Mouse (Mus musculus): ENCODE results near the gene Olfr18.
A peak's percentile ranks its signal among the peaks of the same experiment; 100 is the strongest.
"Not testable (repeated sequence)": the region's sequence is repeated elsewhere in the genome, so short reads cannot be mapped to it uniquely, and the experiment has no call there.

Olfr18 gene

DNA sequence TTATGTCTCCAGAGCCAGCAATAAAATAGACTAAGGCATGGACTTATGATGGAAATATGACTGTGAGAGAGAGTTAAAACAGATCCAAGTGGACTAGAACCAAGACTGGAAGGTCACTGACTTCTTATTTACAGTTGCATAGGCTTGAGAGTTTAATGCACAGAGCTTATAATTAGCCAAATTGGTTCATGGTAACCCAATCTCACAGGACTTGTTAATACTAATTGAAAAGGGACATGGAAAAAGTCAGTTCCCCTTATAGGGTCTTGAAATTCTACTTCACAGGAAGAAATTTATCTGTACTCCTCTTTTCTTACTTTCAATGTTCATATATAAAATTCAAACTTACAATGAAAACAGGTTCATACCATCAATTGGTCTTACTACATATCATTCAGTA, at the start of gene Olfr18:
TSS of gene Olfr18 (minus strand) at position 101 of the 400 bp plus-strand sequence.
- ATAC-seq (ENCODE audit: insufficient number of reproducible peaks, low FRiP score, low TSS enrichment) = no peak

DNA sequence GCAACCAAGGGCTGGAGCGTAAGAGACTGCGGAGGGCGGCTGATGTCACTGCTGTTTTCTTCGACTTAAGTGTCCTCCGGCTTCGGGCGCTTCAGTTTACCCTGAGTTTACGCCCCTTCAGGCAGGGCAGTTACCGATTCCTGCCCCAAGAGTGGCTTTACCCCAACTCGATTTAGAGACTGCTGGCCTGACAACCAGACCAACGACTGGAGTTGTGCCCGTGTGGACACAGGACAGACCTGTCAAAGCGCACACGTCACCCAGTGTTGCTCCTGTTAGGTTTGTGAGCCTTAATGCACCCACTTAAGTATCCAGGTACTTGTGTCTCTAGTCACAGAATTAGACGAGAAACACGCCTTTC, 49.4 kb upstream of the Olfr18 start:
- peak; percentile 56 for ATAC-seq (ENCODE audit: insufficient number of reproducible peaks, low FRiP score, low TSS enrichment)

DNA sequence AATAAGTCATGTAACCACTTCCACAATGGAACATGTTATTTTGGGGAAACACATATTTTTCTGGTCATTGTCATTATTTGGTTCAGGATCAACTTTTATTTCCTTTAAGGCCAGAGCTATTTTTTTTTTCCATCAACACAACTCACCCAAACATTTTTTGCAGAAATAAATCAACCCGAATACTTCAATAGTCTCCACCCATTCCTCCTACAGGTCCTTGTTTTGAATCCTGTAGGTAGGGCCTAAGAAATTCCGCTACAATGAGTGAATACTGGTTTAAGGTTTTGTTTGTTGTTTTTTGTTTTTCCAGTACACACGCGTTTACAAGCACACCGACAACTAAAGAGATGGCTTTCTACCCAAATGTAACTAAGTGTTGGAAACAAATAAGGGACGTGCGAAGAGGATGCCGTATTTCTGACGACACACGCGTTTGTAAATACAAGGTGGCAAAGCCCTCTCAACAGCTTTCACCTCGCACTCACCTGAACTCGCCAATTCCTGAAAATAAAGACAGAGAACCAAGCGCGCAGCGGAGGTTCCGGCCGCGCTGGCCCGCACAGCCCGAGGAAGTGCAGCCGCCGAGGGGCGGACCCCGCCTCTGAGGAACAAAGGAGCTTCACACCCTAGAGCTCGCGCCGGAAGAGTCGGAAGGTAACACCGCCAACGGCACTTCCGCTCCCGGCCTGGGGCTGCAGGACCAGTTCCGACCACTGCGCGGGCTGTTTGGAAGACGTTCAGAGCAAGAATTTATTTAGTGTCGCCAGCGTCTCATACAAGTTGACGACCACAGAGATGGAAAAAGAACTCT, 48.8 kb upstream of the Olfr18 start, which contains the start of gene Zfp560:
TSS of gene Zfp560 (minus strand) at position 646 of the 811 bp plus-strand sequence.
- peak; percentile 94 for ATAC-seq (ENCODE audit: insufficient number of reproducible peaks, low FRiP score, low TSS enrichment)

DNA sequence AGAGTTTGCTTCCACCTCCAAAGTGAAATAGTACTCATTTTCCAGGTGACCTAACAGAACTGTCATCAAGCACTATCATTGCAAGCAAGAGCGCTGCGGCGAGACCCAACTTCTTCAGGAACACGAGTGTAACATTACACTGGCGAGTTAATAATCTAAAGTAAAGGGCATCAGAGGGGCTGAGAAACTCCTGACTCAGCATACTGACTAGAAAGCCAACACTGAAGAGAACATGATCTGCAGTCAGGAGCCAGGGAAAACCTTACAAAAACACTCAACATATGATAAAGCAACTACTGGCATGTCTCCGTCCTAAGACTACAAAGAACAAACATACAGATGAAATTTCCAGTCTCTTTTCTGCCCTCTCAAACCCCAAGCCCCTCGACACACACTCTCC, 47.8 kb upstream of the Olfr18 start:
- ATAC-seq (ENCODE audit: insufficient number of reproducible peaks, low FRiP score, low TSS enrichment) = no peak

DNA sequence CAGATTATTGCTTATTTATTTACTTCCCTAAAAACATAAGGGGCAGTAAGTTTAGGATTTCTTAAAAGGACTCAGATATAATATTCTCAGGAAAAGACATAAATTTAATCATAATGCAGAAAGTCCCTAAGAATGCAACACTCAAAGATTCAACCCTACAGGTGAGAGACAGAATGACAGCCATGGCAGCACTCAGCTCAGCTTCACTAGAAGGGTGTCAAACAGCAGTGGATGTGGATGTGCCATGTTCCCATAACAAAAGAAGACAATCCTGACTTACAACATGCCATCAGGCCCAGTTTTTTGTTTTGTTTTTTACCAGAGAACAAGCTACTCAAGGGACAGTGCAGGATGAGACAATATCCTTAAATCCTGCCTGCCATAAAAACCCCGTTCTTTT, 38.8 kb upstream of the Olfr18 start:
- ATAC-seq (ENCODE audit: insufficient number of reproducible peaks, low FRiP score, low TSS enrichment) = no peak

DNA sequence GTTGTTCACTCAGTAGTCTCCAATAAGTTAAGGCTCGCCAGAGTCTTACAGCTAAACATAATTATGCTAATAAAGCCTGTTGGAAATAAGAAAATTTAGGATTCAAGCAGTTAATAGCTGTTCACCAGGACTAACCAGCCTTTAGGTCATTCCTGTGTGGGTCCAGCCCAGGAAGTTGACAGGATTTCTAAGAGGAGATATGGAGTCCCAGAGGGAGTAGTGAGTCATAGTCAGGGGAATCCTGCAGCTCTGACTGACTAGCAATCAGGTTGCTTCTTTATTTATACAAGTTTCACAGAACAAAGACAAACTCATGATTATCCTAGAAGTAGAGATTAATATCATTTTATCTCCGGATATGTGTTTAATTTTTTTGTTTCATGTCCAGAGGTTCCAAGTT, 31.4 kb upstream of the Olfr18 start:
- ATAC-seq (ENCODE audit: insufficient number of reproducible peaks, low FRiP score, low TSS enrichment) = no peak

DNA sequence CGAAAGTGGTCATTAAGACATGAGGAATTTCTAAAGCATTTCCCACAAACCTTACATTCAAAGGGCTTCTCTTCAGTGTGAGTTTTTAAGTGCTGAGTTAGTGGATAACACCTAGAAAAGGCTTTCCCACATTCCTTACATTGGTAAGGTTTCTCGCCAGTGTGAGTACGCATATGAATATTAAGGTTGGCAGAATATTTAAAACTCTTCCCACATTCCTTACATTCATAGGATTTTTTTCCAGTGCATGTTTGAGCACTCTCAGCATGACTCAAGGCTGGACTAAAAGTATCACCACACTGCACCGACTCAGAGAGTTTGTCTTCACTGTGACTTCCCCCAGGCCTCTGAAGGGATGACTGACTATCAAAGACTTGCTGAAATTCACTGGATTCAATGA, 12.6 kb upstream of the Olfr18 start:
- no peak for ATAC-seq (ENCODE audit: insufficient number of reproducible peaks, low FRiP score, low TSS enrichment)

DNA sequence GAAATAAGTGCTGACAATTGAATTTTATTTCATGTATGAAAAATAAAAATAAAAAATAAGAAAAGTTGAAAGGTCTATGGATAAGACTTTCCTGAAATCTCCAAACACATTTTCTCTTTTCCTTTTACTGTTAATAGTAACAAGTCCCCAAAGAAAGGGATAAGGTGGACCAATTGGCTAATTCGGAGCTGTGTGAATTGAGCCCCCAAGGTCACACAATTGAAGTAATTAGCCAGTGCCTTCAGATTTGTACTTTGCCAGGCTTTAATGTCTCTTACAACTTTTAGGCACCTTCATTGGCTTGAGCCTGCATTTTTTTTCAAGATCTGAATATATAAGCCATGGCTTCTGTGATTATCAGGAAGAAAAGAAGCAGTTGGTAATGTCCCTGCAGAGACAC, 37.7 kb downstream of the Olfr18 start, which contains the start of gene Olfr873:
TSS of gene Olfr873 (plus strand) at position 301 of the 400 bp plus-strand sequence.
- no peak for ATAC-seq (ENCODE audit: insufficient number of reproducible peaks, low FRiP score, low TSS enrichment)

DNA sequence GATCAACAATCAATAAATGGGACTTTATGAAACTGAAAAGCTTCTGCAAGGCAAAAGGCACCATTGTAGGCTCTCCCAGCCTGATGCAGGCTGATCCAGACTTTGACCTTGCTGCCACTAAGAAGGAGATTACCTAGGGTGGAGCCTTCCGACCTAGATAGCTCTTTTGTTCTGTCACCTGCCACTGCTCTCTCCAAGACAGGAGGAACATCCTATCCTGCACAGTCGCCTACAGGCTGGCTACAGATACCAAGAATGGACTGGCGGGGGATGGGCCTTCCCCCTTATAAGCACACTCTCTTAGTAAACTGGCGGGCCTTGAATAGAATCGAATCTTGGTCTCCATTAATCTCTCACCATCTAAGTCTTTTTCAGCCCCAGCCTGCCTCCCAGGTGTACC, 40.3 kb downstream of the Olfr18 start:
- not testable (repeated sequence) for ATAC-seq (ENCODE audit: insufficient number of reproducible peaks, low FRiP score, low TSS enrichment)

DNA sequence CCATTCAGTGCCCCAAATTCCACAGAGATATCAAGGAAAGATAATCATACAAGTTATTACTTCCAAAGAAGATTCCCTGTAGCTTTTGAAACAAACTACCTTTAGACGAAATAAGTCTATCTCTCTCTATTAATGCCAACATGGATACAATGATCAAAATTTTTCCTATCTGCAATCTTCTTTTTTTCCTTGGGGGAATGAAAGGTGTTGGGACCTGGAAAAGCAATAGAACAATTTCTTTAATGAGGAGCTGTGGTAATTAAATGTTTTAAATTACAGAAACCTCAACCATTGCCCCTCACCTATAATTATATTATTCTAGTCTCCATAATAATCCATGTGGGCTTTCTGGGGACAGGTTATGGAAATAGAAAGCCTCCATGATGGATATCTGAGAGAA, 53.8 kb downstream of the Olfr18 start, which contains the start of gene Olfr39:
TSS of gene Olfr39 (plus strand) at position 301 of the 400 bp plus-strand sequence.
- ATAC-seq (ENCODE audit: insufficient number of reproducible peaks, low FRiP score, low TSS enrichment) = no peak

Measured in cerebellum, adult (tissue).